Mouse (Mus musculus) spleen, adult 2 months (tissue): Measurements from ENCODE around the gene Kank3. TPM values are rescaled to one million over a fixed set of nuclear protein-coding genes. Genes with fewer than 3 reads are reported as not detected.
"Not testable (repeated sequence)": the region's sequence is repeated elsewhere in the genome, so short reads cannot be mapped to it uniquely, and the experiment has no call there.

Experiments used
- DNase-seq, 2 experiments: peaks; one replicate each; pipeline versions ENCODE4 v3.0.0 to v3.0.0-alpha.2; 2012 to 2021; ENCODE audit warnings: low spot score in 2 of 2, low read depth in 1 of 2
- H3K27ac ChIP-seq: fragments of 200-500 bp; 2 replicates; pipeline ENCODE4 v1.5.1; 2012; ENCODE audit warnings: low read length, inconsistent platforms; ENCODE audit not compliant: insufficient read depth
- H3K27me3 ChIP-seq: fragments of 200-500 bp; 2 replicates; pipeline ENCODE4 v1.6.1; 2012; ENCODE audit warnings: mild to moderate bottlenecking, moderate library complexity, low read length, inconsistent platforms; ENCODE audit not compliant: control insufficient read depth, insufficient read depth
- H3K36me3 ChIP-seq: fragments of 200-500 bp; 2 replicates; pipeline ENCODE4 v1.6.1; 2012; ENCODE audit warnings: mild to moderate bottlenecking, low read length, inconsistent platforms; ENCODE audit not compliant: control insufficient read depth, insufficient read depth
- H3K4me1 ChIP-seq: fragments of 200-500 bp; 2 replicates; pipeline ENCODE4 v1.6.1; 2011; ENCODE audit warnings: inconsistent platforms; ENCODE audit not compliant: control insufficient read depth, insufficient read depth, insufficient read length
- H3K4me3 ChIP-seq: fragments of 200-500 bp; 2 replicates; pipeline ENCODE4 v1.5.1; 2011; ENCODE audit warnings: mild to moderate bottlenecking, inconsistent platforms; ENCODE audit not compliant: insufficient read depth, insufficient read length; ENCODE audit errors: extremely low read depth
- CTCF ChIP-seq: fragments of 200-500 bp; IDR thresholded peaks from 2 replicates; pipeline ENCODE4 v1.5.1; 2011; ENCODE audit warnings: mild to moderate bottlenecking, inconsistent platforms; ENCODE audit not compliant: insufficient read depth, insufficient read length, insufficient replicate concordance; ENCODE audit errors: extremely low read depth
- POLR2A ChIP-seq: fragments of 200-500 bp; IDR thresholded peaks from 2 replicates; pipeline ENCODE4 v1.6.1; 2011; ENCODE audit warnings: low read depth, low read length, inconsistent platforms
- WGBS: fragments of 180-500 bp; shearing (Covaris S2); methylation state at CpG from one replicate; pipeline ENCODE4 v1.1.7; 2018; 5-methylcytosine and 5-hydroxymethylcytosine counted together
- polyA plus RNA-seq: library from polyadenylated mRNA; depleted of rRNA; stranded (reverse); fragments of >200 nt; gene quantifications from 2 replicates; pipeline ENCODE4 v1.2.3, GENCODE M21; 2012

Kank3 gene
- polyA plus RNA-seq, 1 experiment, result 74.6 TPM

- no peak overlapping the region for H3K27ac ChIP-seq
- H3K4me1 ChIP-seq, result peaks cover 10% of the 10 kb centered on the region
These were observed 5.1 kb downstream of the Kank3 start for GRCm38 (mm10) chr17:33815399-33815798.

GRCm38 (mm10) chr17:33816612-33817011 lies 6.3 kb downstream of the Kank3 start:
- TF ChIP-seq POLR2A, result no peak
- 48% methylated on average over 5 of the region's 5 CpGs for WGBS
- Histone ChIP-seq H3K27ac (peak overlapping the region; percentile 57; the same call in 1 of the 2 replicates), H3K36me3 (peaks cover 3% of the 10 kb centered on the region), H3K4me1 (peaks cover 8% of the 10 kb centered on the region), H3K4me3 (no peak overlapping the region; the same call in 1 of the 2 replicates), H3K27me3 (no peaks in the 10 kb centered on the region)
- DNase-seq, result no peak

More at GRCm38 (mm10) chr17:33815399-33815798, 5.1 kb downstream of the Kank3 start:
- no peak for DNase-seq
- H3K4me3 ChIP-seq, result no peak overlapping the region
- H3K27me3 ChIP-seq, result peaks cover 4% of the 10 kb centered on the region; the same call in 1 of the 2 replicates
- 81% methylated on average over 6 of the region's 6 CpGs for WGBS
- H3K36me3 ChIP-seq, result no peaks in the 10 kb centered on the region; the same call in 1 of the 2 replicates
- TF ChIP-seq CTCF (no peak), POLR2A (no peak)

DNA sequence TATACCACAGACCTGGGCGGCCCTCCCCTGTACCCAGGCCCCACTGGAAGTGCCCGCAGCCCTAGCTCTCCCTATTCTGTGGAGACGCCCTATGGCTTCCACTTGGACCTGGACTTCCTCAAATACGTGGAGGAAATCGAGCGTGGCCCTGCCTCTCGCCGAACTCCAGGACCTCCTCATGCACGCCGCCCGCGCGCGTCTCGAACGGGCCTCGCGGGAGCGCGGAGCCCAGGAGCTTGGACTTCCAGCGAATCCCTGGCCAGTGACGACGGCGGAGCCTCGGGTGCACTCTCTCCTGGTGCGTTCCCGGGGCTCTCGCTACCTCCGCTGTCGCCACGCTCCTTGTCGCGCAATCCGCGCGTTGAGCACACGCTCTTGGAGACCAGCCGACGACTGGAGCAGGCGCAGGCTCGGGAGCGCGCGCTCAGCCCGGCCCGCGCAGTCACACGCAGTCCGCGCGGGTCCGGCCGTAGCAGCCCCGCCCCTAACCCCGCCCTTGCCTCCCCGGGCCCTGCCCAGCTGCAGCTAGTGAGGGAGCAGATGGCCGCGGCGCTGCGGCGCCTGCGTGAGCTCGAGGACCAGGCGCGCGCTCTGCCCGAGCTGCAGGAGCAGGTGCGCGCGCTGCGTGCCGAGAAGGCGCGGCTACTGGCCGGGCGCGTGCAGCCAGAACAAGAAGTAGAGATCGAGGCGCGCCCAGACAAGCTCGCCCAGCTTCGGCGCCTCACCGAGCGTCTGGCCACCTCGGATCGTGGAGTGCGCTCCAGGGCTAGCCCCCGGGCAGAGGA lies 7.1 kb downstream of the Kank3 start:
- under 1% methylated on average over 89 of the region's 89 CpGs for WGBS
- no peaks in the 10 kb centered on the region for H3K27me3 ChIP-seq
- peak overlapping the region; percentile 72 for H3K4me3 ChIP-seq
- TF ChIP-seq CTCF, result no peak
- no peak; the same call in 1 of the 2 replicates for TF ChIP-seq POLR2A
- DNase-seq, result peak; percentile 68 to 78
- peaks cover 8% of the 10 kb centered on the region for H3K4me1 ChIP-seq
- H3K36me3 ChIP-seq, result peaks cover 9% of the 10 kb centered on the region
- peak overlapping the region; percentile 57 for H3K27ac ChIP-seq

- H3K4me1 ChIP-seq, result peaks cover 8% of the 10 kb centered on the region
- 22% methylated on average over 33 of the region's 33 CpGs for WGBS
- no peaks in the 10 kb centered on the region for H3K27me3 ChIP-seq
- DNase-seq, result no peak
- TF ChIP-seq CTCF, result no peak
- TF ChIP-seq POLR2A, result no peak
- peaks cover 13% of the 10 kb centered on the region for H3K36me3 ChIP-seq
- peak overlapping the region; percentile 72 for H3K4me3 ChIP-seq
- H3K27ac ChIP-seq, result no peak overlapping the region
These were observed 7.8 kb downstream of the Kank3 start for GRCm38 (mm10) chr17:33817969-33818643.

GRCm38 (mm10) chr17:33822436-33822959 lies 12.2 kb downstream of the Kank3 start:
- Histone ChIP-seq H3K27me3 (no peaks in the 10 kb centered on the region), H3K27ac (no peak overlapping the region), H3K4me3 (no peak overlapping the region), H3K4me1 (peaks cover 17% of the 10 kb centered on the region), H3K36me3 (peaks cover 13% of the 10 kb centered on the region)
- no peak for TF ChIP-seq CTCF
- TF ChIP-seq POLR2A, result no peak
- DNase-seq, result no peak
- 80% methylated on average over 1 of the region's 1 CpGs for WGBS

- not testable (repeated sequence) for H3K4me3 ChIP-seq, DNase-seq, H3K27me3 ChIP-seq, H3K27ac ChIP-seq
- WGBS, result 80% methylated on average over 8 of the region's 8 CpGs
- Histone ChIP-seq H3K36me3 (peaks cover 13% of the 10 kb centered on the region), H3K4me1 (peaks cover 13% of the 10 kb centered on the region)
These were observed 12.9 kb downstream of the Kank3 start for GRCm38 (mm10) chr17:33823171-33823570.
